Mouse (Mus musculus) G1E (cell line): ENCODE results near the gene Pcnx. TPM values are rescaled to one million over a fixed set of nuclear protein-coding genes. Genes with fewer than 3 reads are reported as not detected.
"Not testable (repeated sequence)": the region's sequence is repeated elsewhere in the genome, so short reads cannot be mapped to it uniquely, and the experiment has no call there.

Experiments
- ATAC-seq: 2 replicates; pipeline ENCODE4 v1.8.0; 2016; ENCODE audit warnings: mild to moderate bottlenecking; ENCODE audit not compliant: insufficient number of reproducible peaks, poor library complexity, low FRiP score, severe bottlenecking; ENCODE audit errors: extremely low read depth
- DNase-seq: peaks from one replicate; pipeline ENCODE4 v3.0.0; 2012; ENCODE audit warnings: low spot score
- H3K27me3 ChIP-seq: 2 replicates; pipeline ENCODE4 v1.6.1; 2012; ENCODE audit warnings: mild to moderate bottlenecking, low read length, inconsistent platforms; ENCODE audit not compliant: insufficient read depth
- H3K36me3 ChIP-seq: replicated peaks from 2 replicates; pipeline ENCODE3; 2012; ENCODE audit warnings: mild to moderate bottlenecking, inconsistent platforms
- H3K4me1 ChIP-seq: 2 replicates; pipeline ENCODE4 v1.6.1; 2012; ENCODE audit warnings: low read depth, low read length, inconsistent platforms, mixed read lengths; ENCODE audit not compliant: insufficient read depth
- H3K4me3 ChIP-seq: 2 replicates; pipeline ENCODE4 v1.5.1; 2012; ENCODE audit warnings: low read depth, mild to moderate bottlenecking, inconsistent platforms, low read length, moderate library complexity, mixed read lengths
- H3K9me3 ChIP-seq: replicated peaks from 2 replicates; pipeline ENCODE4 v1.6.1; 2012; ENCODE audit warnings: inconsistent platforms
- CTCF ChIP-seq: IDR thresholded peaks from 2 replicates; pipeline ENCODE4 v1.5.1; 2012; ENCODE audit warnings: low read depth, low read length, inconsistent platforms, mixed read lengths
- GATA1 ChIP-seq: IDR thresholded peaks from 2 replicates; pipeline ENCODE4 v1.6.1; 2012; ENCODE audit warnings: borderline replicate concordance, low read length, inconsistent platforms, mixed read lengths
- GATA2 ChIP-seq: IDR thresholded peaks from 2 replicates; pipeline ENCODE4 v1.6.1; 2012; ENCODE audit warnings: low read depth, low read length, inconsistent platforms, borderline replicate concordance
- POLR2AphosphoS5 ChIP-seq: IDR thresholded peaks from 2 replicates; pipeline ENCODE4 v1.6.1; 2012; ENCODE audit warnings: low read depth, low read length, inconsistent platforms; ENCODE audit not compliant: insufficient replicate concordance
- TAL1 ChIP-seq: conservative IDR thresholded peaks from 2 replicates; pipeline ENCODE4 v1.6.1; 2012; ENCODE audit warnings: low read depth, low read length, inconsistent platforms, mixed read lengths
- polyA plus RNA-seq: library from polyadenylated mRNA; stranded (reverse); fragments of >175 nt; gene quantifications from 2 replicates; pipeline ENCODE4 v1.2.3, GENCODE M21; 2012
- total RNA-seq, 2 experiments: library from RNA; stranded (forward) in 1 of 2; stranded (reverse) in 1 of 2; fragments of 200-1000 nt in 1 of 2; fragments of >200 nt in 1 of 2; fragmentation: Nextera tagmentation in 1 of 2; gene quantifications; 2 replicates each; pipeline ENCODE4 v1.2.3; 2014 to 2017

Gene Pcnx
- total and polyA plus RNA-seq, 3 experiments, result 0.27 TPM; not detected in 2

DNA sequence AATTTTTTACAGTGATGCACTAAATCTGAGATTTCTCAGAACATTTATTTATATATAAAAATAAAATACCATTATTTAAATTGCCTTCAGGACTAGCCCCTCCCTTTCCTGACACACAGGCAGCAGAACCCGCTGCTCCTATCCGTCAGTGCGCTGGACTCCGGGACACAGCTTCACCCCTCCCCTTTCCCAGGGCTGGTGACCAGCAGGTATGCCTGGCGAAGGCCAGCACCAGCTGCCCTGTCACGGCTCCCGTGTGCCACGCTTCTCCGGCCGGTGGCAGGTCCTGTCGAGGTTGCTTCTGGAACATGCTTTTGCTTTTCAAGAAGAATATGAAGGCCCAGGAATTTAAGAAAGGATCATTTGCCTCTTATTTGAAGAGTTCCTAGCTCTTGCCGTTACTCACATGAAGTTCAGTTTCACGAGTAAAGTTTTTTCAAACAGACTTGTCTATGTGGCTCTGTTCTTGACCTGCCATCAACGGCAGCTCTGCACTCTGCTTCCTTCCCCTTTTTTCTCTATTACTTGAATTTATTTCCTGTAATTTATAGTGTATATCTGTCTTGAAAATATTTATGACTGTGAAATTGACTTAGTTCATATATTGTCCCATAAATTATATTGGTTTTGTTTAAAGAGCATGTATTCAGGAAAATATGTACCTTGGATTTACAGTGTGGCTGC, 137.0 kb downstream of the Pcnx start:
- TF ChIP-seq CTCF, result no peak
- TF ChIP-seq GATA1, result no peak
- no peak for TF ChIP-seq TAL1
- TF ChIP-seq GATA2, result no peak
- no peak for TF ChIP-seq POLR2AphosphoS5
- no peak for ATAC-seq
- H3K36me3 ChIP-seq, result no peaks in the 10 kb centered on the region

DNA sequence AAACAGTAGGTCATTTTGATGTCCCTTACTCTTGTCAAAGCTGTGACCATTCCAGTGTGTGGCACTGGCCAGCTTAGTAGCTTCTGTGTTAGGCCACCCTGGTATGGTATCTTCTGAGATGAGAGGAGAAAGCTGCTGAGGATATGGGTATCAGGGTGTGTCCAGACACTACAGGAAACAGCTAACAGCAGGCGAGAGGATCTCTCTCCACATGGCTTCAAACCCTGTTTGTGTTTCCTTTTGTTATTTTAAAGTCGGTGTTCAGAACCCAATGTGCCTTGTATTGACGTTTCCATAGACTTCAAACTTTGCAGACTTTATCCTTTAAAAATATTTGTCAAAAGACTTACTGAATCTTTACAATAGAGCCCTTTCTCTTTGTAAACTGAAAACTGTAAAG, 137.7 kb downstream of the Pcnx start:
- DNase-seq (no peak), ATAC-seq (no peak)
- Histone ChIP-seq H3K36me3 (no peaks in the 10 kb centered on the region), H3K4me3 (no peak overlapping the region), H3K9me3 (no peaks in the 10 kb centered on the region), H3K4me1 (no peaks in the 10 kb centered on the region), H3K27me3 (peaks cover 14% of the 10 kb centered on the region)
- no peak for TF ChIP-seq GATA2
- TF ChIP-seq CTCF, result no peak
- TF ChIP-seq GATA1, result no peak
- no peak for TF ChIP-seq TAL1
- no peak for TF ChIP-seq POLR2AphosphoS5

More for the DNA sequence above, 137.0 kb downstream of the Pcnx start:
- no peak overlapping the region for H3K4me3 ChIP-seq
- H3K9me3 ChIP-seq, result no peaks in the 10 kb centered on the region
- no peak for DNase-seq
- H3K4me1 ChIP-seq, result no peaks in the 10 kb centered on the region
- peaks cover 14% of the 10 kb centered on the region for H3K27me3 ChIP-seq

DNA sequence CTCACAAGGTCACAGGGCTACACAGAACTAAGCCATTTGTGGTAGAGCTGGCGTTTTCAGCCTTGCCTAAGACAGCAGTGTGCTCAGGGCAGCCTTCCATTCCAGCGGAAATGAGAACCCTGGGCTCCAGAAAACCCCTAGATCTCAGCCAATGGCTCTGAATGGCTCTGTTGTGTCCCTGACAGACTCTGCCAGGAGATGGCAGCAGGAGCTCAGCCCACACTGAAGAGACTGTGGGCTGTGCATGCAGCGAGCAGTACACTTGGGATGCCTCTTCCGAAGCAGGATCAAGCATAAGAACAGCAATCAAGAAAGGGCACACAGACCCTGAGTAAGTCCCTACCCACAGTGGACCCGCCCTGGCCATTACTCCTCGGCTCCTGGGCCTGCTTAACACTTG, 142.9 kb downstream of the Pcnx start:
- not testable (repeated sequence) for H3K27me3 ChIP-seq, ATAC-seq, H3K4me3 ChIP-seq, DNase-seq, H3K9me3 ChIP-seq, H3K4me1 ChIP-seq, H3K36me3 ChIP-seq

DNA sequence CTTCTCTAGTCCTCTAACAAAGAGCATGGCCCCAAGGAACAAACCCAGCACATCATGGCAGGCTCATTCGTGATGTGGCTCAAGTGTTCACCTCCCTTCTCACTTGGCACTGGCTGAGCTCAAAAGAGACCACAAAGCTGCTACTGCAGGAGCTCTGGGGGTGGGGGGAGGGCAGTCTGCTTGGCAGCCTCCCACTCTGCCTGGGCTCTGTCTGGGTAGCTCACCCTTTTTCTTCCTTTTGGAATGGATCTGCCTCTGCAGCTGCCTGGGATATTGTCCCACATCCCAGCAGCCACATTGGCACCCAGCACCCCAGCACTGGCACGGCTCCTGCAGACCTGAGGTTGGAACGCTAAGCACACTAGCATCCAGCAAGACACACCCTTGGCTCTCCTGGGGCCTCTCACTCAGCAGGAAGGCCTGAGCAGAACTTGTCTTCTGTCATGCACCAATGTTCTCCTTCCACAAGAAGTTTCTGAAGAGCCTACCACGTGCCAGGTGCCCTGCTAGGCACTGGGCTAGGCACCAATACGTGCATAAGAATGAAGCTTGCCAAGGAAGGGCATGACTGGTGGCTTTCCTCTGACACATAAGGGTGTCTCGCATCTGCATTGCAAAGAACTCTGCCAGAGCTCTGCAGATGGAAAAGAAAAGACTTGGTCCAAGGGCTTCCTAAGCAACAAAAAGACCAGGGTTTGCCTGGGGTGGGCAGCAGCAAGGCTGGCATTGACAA, 166.2 kb downstream of the Pcnx start:
- not testable (repeated sequence) for H3K4me3 ChIP-seq, H3K27me3 ChIP-seq, H3K4me1 ChIP-seq, ATAC-seq, DNase-seq, H3K36me3 ChIP-seq, H3K9me3 ChIP-seq

DNA sequence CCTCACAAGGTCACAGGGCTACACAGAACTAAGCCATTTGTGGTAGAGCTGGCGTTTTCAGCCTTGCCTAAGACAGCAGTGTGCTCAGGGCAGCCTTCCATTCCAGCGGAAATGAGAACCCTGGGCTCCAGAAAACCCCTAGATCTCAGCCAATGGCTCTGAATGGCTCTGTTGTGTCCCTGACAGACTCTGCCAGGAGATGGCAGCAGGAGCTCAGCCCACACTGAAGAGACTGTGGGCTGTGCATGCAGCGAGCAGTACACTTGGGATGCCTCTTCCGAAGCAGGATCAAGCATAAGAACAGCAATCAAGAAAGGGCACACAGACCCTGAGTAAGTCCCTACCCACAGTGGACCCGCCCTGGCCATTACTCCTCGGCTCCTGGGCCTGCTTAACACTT, 173.7 kb downstream of the Pcnx start:
- H3K27me3 ChIP-seq, H3K4me3 ChIP-seq, H3K36me3 ChIP-seq, DNase-seq, H3K4me1 ChIP-seq, ATAC-seq, H3K9me3 ChIP-seq: not testable (repeated sequence)

DNA sequence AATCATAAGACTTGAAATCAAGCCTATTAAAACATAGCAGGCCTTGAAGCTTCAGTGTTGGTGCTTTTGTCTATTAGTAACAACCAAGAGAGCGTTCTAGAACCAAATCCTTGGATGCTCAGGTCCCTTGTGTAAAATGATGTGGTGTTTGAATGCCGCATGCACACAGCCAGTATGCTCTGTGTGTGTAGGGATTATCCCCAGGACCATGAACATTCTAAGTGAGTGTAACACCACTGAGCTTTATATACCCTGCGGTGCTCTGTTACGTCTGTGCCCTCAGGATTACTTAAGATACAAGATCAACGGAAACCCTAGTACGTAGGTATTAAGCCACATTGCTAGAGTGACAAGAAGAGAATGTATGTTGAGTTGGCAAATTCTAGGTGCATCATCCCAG, 174.2 kb downstream of the Pcnx start:
- not testable (repeated sequence) for H3K27me3 ChIP-seq, DNase-seq, H3K4me3 ChIP-seq, H3K9me3 ChIP-seq, H3K36me3 ChIP-seq, H3K4me1 ChIP-seq, ATAC-seq

DNA sequence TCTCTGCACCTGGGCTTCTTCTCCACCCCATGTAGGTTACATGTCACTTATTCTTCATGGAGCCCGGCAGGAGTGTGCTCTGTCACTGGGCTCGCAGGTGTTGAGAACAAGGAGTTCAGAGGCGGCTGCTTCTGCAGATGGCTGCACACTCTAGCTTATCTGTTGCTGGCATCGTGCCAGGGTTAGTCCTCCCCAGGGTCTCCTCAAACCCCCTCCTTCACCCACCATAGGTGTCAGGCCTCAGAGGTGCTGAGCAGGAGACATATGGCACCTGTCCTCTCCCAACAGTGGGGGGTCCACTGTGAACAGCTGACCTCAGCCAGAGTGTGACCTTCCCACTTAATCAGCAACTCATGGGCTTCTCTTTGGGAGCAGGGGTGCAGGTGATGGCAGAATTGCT, 184.3 kb downstream of the Pcnx start:
- H3K27me3 ChIP-seq, H3K4me3 ChIP-seq, DNase-seq, H3K36me3 ChIP-seq, ATAC-seq, H3K9me3 ChIP-seq, H3K4me1 ChIP-seq: not testable (repeated sequence)

Other genes starting within 250 kb of the Pcnx start
- gene Ttc9, start 228.8 kb upstream of the Pcnx start, total RNA-seq (2014; fragmentation: Nextera tagmentation), result not detected in 2 replicates
- gene Ttc9, start 228.8 kb upstream of the Pcnx start, total RNA-seq (2017), result 0.12 and 0.27 TPM in 2 replicates
- gene Ttc9, start 228.8 kb upstream of the Pcnx start, polyA plus RNA-seq, result not detected in 2 replicates
- 0.53 TPM in 1 of 2 replicates, not detected in the other for gene Map3k9, start 78.8 kb upstream of the Pcnx start, total RNA-seq (2014; fragmentation: Nextera tagmentation)
- 0.11 and 0.12 TPM in 2 replicates for gene Map3k9, start 78.8 kb upstream of the Pcnx start, total RNA-seq (2017)
- gene Map3k9, start 78.8 kb upstream of the Pcnx start, polyA plus RNA-seq, result not detected in 2 replicates